24 mouse cellular contexts compared by ENCODE assay signal in genomic region chr1:91003522-91004253, GRCm38 (mm10). TPM values are rescaled to one million over a fixed set of nuclear protein-coding genes. Genes with fewer than 3 reads are reported as not detected.
A peak's percentile ranks its signal among the peaks of the same experiment; 100 is the strongest.
DNase-seq lines count a peak whose midpoint lies in the region; ATAC-seq and TF ChIP-seq lines count a peak whose summit lies in the region.
"Had no signal": no experiment of that assay in that cellular context is flagged by ENCODE, and none has a peak within 500 bp of the region (broad histone marks: within the 10 kb centered on the region; RNA-seq: fewer than 3 reads in every experiment).

No protein-coding gene starts in this region.

- H3K4me1 ChIP-seq in heart, embryonic 13.5 days: peaks cover 86% of the 10 kb centered on the region
- H3K4me1 ChIP-seq in heart, embryonic 12.5 days (replicated peaks): peaks cover 68% of the 10 kb centered on the region
- peaks cover 56% of the 10 kb centered on the region for H3K4me1 ChIP-seq in heart, postnatal 0 days (ENCODE audit: control insufficient read depth, insufficient read depth)

- H3K4me3 ChIP-seq in heart, embryonic 13.5 days: no peak overlapping the region
- no peak overlapping the region for H3K4me3 ChIP-seq in heart, embryonic 12.5 days
- H3K4me3 ChIP-seq in heart, postnatal 0 days (ENCODE audit: low read depth, low read length): no peak overlapping the region
- H3K4me3 ChIP-seq: embryonic facial prominence, embryonic 12.5 days; forebrain, embryonic 15.5 days; intestine, embryonic 15.5 days had no signal

- peak overlapping the region; percentile 9; the same call in 1 of the 2 replicates for H3K27ac ChIP-seq in heart, embryonic 13.5 days (replicated peaks)
- no peak overlapping the region for H3K27ac ChIP-seq in heart, embryonic 12.5 days (ENCODE audit: poor library complexity, severe bottlenecking)
- peak overlapping the region; percentile 98 for H3K27ac ChIP-seq in heart, postnatal 0 days (ENCODE audit: low read depth)
- H3K27ac ChIP-seq: embryonic facial prominence, embryonic 12.5 days; forebrain, embryonic 15.5 days; hindbrain, embryonic 14.5 days; intestine, embryonic 15.5 days had no signal

- intact Hi-C loops in heart, postnatal 25 days (cut with DNase I): no loop called here

- no peak for TF ChIP-seq EP300 in heart, postnatal 0 days (IDR thresholded peaks at IDR 0.05; ENCODE audit: low read depth)

- H3K9me3 ChIP-seq in heart, embryonic 13.5 days: no peaks in the 10 kb centered on the region
- no peaks in the 10 kb centered on the region for H3K9me3 ChIP-seq in heart, embryonic 12.5 days (replicated peaks)
- no peaks in the 10 kb centered on the region for H3K9me3 ChIP-seq in heart, postnatal 0 days (replicated peaks; ENCODE audit: control insufficient read depth, low read length)
- H3K9me3 ChIP-seq: embryonic facial prominence, embryonic 12.5 days; forebrain, embryonic 15.5 days; intestine, embryonic 15.5 days had no signal

- ATAC-seq in heart, embryonic 13.5 days (ENCODE audit: extremely low read depth, insufficient number of reproducible peaks, low FRiP score, low TSS enrichment): no peak
- ATAC-seq in heart, embryonic 12.5 days (ENCODE audit: insufficient number of reproducible peaks, low FRiP score): no peak
- ATAC-seq in heart, postnatal 0 days (ENCODE audit: insufficient read depth, low read depth): no peak
- ATAC-seq: activated CD4-positive, CD25-positive, alpha-beta regulatory T cell, adult 4 months; forebrain, embryonic 15.5 days; intestine, embryonic 15.5 days; Patski had no signal

- WGBS in heart, embryonic 13.5 days: 69% methylated on average over 8 of the region's 8 CpGs
- 78% methylated on average over 8 of the region's 8 CpGs for WGBS in heart, embryonic 12.5 days
- 55% methylated on average over 8 of the region's 8 CpGs for WGBS in heart, postnatal 0 days

- H3K9ac ChIP-seq in heart, embryonic 13.5 days: no peak overlapping the region
- no peak overlapping the region for H3K9ac ChIP-seq in heart, embryonic 12.5 days
- H3K9ac ChIP-seq in heart, postnatal 0 days (replicated peaks; ENCODE audit: low read depth, low read length): no peak overlapping the region
- H3K9ac ChIP-seq: embryonic facial prominence, embryonic 12.5 days; forebrain, embryonic 15.5 days; hindbrain, embryonic 14.5 days; intestine, embryonic 15.5 days had no signal

- no peaks in the 10 kb centered on the region for H3K27me3 ChIP-seq in heart, embryonic 13.5 days (replicated peaks)
- H3K27me3 ChIP-seq in heart, embryonic 12.5 days (replicated peaks): no peaks in the 10 kb centered on the region
- no peaks in the 10 kb centered on the region for H3K27me3 ChIP-seq in heart, postnatal 0 days (ENCODE audit: control insufficient read depth, insufficient read depth, low read length)
- H3K27me3 ChIP-seq: embryonic facial prominence, embryonic 12.5 days; forebrain, embryonic 15.5 days; intestine, embryonic 15.5 days; Patski had no signal

- TF ChIP-seq CTCF in heart, postnatal 0 days (IDR thresholded peaks at IDR 0.05; ENCODE audit: low read depth): no peak

- no peak overlapping the region for H3K4me2 ChIP-seq in heart, embryonic 13.5 days
- no peak overlapping the region for H3K4me2 ChIP-seq in heart, embryonic 12.5 days
- no peak overlapping the region for H3K4me2 ChIP-seq in heart, postnatal 0 days (ENCODE audit: low read depth, low read length)
- H3K4me2 ChIP-seq: embryonic facial prominence, embryonic 12.5 days; forebrain, embryonic 15.5 days; hindbrain, embryonic 14.5 days; intestine, embryonic 15.5 days had no signal

- peak; percentile 49 for DNase-seq in gastrocnemius, postnatal 25 days
- no peak for DNase-seq in gastrocnemius, postnatal 10 days
- DNase-seq in heart, postnatal 0 days (ENCODE audit: low spot score): no peak
- DNase-seq in heart, postnatal 25 days (ENCODE audit: low spot score): no peak
- DNase-seq: adrenal gland, postnatal 14 days; cerebellum, adult 11-12 months; cerebellum, adult 9-10 months; cerebellum, postnatal 25 days; kidney, adult 18-20 months had no signal

- peaks cover 7% of the 10 kb centered on the region; the same call in 1 of the 2 replicates for H3K36me3 ChIP-seq in heart, embryonic 13.5 days
- no peaks in the 10 kb centered on the region for H3K36me3 ChIP-seq in heart, embryonic 12.5 days
- H3K36me3 ChIP-seq in heart, postnatal 0 days (replicated peaks; ENCODE audit: control insufficient read depth, insufficient read depth, low read length): no peaks in the 10 kb centered on the region; the same call in 1 of the 2 replicates
- H3K36me3 ChIP-seq: embryonic facial prominence, embryonic 12.5 days; forebrain, embryonic 15.5 days; intestine, embryonic 15.5 days had no signal

RNA-seq across cellular contexts. Expression of gene Lrrfip1, which starts 5.2 kb away (rescaled TPM):
- 100 to 1,000 TPM; 143 to 163 TPM for total RNA-seq in gastrocnemius, postnatal 25 days (2021)
- total RNA-seq in gastrocnemius, postnatal 10 days (2021): 100 to 1,000 TPM; 247 to 265 TPM
- 122 and 137 TPM in 2 replicates for polyA plus RNA-seq in heart, embryonic 13.5 days (2015; fragmentation: Nextera tagmentation; extraction: Ambion mirVana)
- 151 and 161 TPM in 2 replicates for polyA plus RNA-seq in heart, embryonic 12.5 days (2016; fragmentation: Nextera tagmentation; extraction: Ambion mirVana)
- total RNA-seq in heart, postnatal 0 days (2014; rRNA removed; ENCODE audit: low replicate concordance): 120 and 135 TPM in 2 replicates
- 140 and 168 TPM in 2 replicates for polyA plus RNA-seq in heart, postnatal 0 days (2015; fragmentation: Nextera tagmentation; extraction: Ambion mirVana)
- total RNA-seq in heart, postnatal 25 days (2021): 10 to 100 TPM; 81.3 to 98.0 TPM

RNA-seq across cellular contexts. Expression of gene Rab17, which starts 34.2 kb away (rescaled TPM):
- total RNA-seq in gastrocnemius, postnatal 25 days (2021): not detected
- not detected for total RNA-seq in gastrocnemius, postnatal 10 days (2021)
- polyA plus RNA-seq in heart, embryonic 13.5 days (2015; fragmentation: Nextera tagmentation; extraction: Ambion mirVana): 0.57 and 1.5 TPM in 2 replicates
- 0.64 and 1.3 TPM in 2 replicates for polyA plus RNA-seq in heart, embryonic 12.5 days (2016; fragmentation: Nextera tagmentation; extraction: Ambion mirVana)
- total RNA-seq in heart, postnatal 0 days (2014; rRNA removed; ENCODE audit: low replicate concordance): 7.1 and 8.4 TPM in 2 replicates
- 5.1 and 5.6 TPM in 2 replicates for polyA plus RNA-seq in heart, postnatal 0 days (2015; fragmentation: Nextera tagmentation; extraction: Ambion mirVana)
- total RNA-seq in heart, postnatal 25 days (2021): 1 to 10 TPM; 2.1 to 3.2 TPM
- total RNA-seq: adrenal gland, adult 18-20 months had no signal
- polyA plus RNA-seq: activated CD4-positive, CD25-positive, alpha-beta regulatory T cell, adult 4 months; forebrain, embryonic 11.5 days; hindbrain, embryonic 14.5 days had no signal

RNA-seq across cellular contexts. Expression of gene Prlh, which starts 50.8 kb away (rescaled TPM):
- total RNA-seq in gastrocnemius, postnatal 25 days (2021): not detected
- total RNA-seq in gastrocnemius, postnatal 10 days (2021): not detected
- not detected in 2 replicates for polyA plus RNA-seq in heart, embryonic 13.5 days (2015; fragmentation: Nextera tagmentation; extraction: Ambion mirVana)
- not detected in 2 replicates for polyA plus RNA-seq in heart, embryonic 12.5 days (2016; fragmentation: Nextera tagmentation; extraction: Ambion mirVana)
- total RNA-seq in heart, postnatal 0 days (2014; rRNA removed; ENCODE audit: low replicate concordance): not detected in 2 replicates
- polyA plus RNA-seq in heart, postnatal 0 days (2015; fragmentation: Nextera tagmentation; extraction: Ambion mirVana): not detected in 2 replicates
- not detected for total RNA-seq in heart, postnatal 25 days (2021)
- total RNA-seq: adrenal gland, adult 18-20 months; adrenal gland, postnatal 14 days; CH12.LX; hematopoietic stem cell, adult 5-6 weeks had no signal
- polyA plus RNA-seq: activated CD4-positive, CD25-positive, alpha-beta regulatory T cell, adult 4 months; cortical plate, adult 2 months; embryonic facial prominence, embryonic 12.5 days; forebrain, embryonic 11.5 days; forebrain, embryonic 15.5 days; gonadal fat pad, adult 2 months; hindbrain, embryonic 14.5 days; intestine, embryonic 15.5 days; kidney, embryonic 14.5 days; Patski had no signal
